Mouse (Mus musculus): ENCODE results near the gene Zeb2. TPM values are rescaled to one million over a fixed set of nuclear protein-coding genes. Genes with fewer than 3 reads are reported as not detected.

Gene Zeb2
- total and polyA plus RNA-seq, 3 experiments: 16.5 to 50.0 (median 46.7) TPM

DNA sequence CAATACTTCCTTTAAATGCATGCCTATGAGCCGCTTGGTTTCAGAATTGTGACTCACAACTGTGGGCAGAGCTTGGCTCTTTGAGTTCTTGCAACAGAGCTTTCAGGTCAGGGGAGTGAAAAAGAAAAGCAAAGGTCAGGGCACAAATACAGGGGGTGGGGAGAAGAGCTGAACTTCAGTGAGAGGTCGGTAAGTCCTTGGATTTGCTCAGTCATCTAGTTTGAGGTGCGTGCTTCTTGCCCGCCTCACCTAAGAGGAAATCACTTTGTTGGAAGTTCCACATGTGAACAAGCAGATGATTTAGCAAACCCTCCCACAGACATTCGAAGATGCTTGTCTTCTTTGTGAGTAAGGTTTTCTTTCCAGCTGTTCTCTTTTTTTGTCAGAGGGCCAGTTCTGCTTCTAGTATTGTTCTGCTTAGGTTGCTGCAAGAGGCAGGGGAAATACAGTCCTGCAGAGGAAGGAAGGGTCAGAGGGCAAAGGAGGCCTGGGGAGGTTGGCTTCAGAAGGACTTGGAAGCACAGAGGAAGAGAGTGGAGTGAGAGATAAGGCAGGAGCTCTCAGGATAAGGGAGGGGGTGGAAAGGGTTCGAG lies 164.3 kb downstream of the Zeb2 start:
- 34% methylated on average over 6 of the region's 6 CpGs for WGBS
- peak overlapping the region; percentile 21; the same call in 1 of the 2 replicates for H3K27ac ChIP-seq
- intact Hi-C loops (cut with DNase I): loop anchor here (2.0 kb wide), 2 partner anchors 26 to 70 kb away; partner anchors contain the start of gene Gtdc1
- H3K9ac ChIP-seq (ENCODE audit: low read depth, low read length): no peak overlapping the region
- H3K36me3 ChIP-seq (ENCODE audit: control insufficient read depth, insufficient read depth, low read length): peaks cover 3% of the 10 kb centered on the region
- H3K27me3 ChIP-seq (ENCODE audit: control insufficient read depth, insufficient read depth, low read length): no peaks in the 10 kb centered on the region
- peak in 1 of 2 experiments; percentile 15 for DNase-seq
- no peaks in the 10 kb centered on the region for H3K79me2 ChIP-seq (replicated peaks; ENCODE audit: control insufficient read depth, insufficient read depth, low read length)
- H3K4me1 ChIP-seq (ENCODE audit: control insufficient read depth, insufficient read depth, low read length): peaks cover 5% of the 10 kb centered on the region
- H3K4me3 ChIP-seq: no peak overlapping the region
- TF ChIP-seq EP300 (IDR thresholded peaks at IDR 0.05; ENCODE audit: insufficient read depth, low read depth, low read length) (no peak), POLR2A (IDR thresholded peaks at IDR 0.05; ENCODE audit: insufficient read depth, low read depth, low read length) (no peak), CTCF (IDR thresholded peaks at IDR 0.05) (no peak)

DNA sequence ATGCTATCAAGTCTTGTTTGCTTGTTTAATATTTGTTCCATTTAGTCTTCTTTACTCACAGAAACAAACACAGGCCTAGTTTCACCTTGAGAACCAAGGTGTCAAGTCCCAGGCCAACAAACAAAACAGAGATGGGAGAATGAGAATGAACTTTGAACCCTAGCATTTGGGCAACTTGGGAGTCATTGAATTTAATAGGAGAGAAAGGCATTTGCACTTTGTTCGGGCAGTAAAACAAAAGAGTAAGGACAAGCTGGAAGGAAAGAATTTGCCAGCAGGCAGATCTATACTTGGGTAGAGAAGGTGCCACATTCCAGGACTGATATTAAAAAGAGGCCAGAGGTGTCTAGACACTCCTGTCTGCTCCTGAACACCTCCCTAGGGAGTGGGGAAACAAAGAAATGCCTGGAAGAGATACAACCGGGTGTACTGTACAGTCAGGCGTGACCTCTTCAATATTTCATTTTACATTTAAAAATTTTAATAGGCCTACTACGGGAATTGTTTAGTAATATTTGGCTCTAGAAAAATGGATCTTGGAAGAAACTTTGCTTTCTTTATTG lies 165.5 kb downstream of the Zeb2 start:
- no peak for DNase-seq
- Histone ChIP-seq H3K36me3 (ENCODE audit: control insufficient read depth, insufficient read depth, low read length) (peaks cover 3% of the 10 kb centered on the region), H3K9ac (ENCODE audit: low read depth, low read length) (no peak overlapping the region), H3K79me2 (replicated peaks; ENCODE audit: control insufficient read depth, insufficient read depth, low read length) (no peaks in the 10 kb centered on the region), H3K27me3 (ENCODE audit: control insufficient read depth, insufficient read depth, low read length) (no peaks in the 10 kb centered on the region), H3K4me3 (no peak overlapping the region), H3K4me1 (ENCODE audit: control insufficient read depth, insufficient read depth, low read length) (peaks cover 5% of the 10 kb centered on the region), H3K27ac (no peak overlapping the region)
- intact Hi-C loops (cut with DNase I): loop anchor here (2.0 kb wide), 2 partner anchors 25 to 71 kb away; partner anchors contain the start of gene Gtdc1
- WGBS: 56% methylated on average over 4 of the region's 4 CpGs
- no peak for TF ChIP-seq EP300 (IDR thresholded peaks at IDR 0.05; ENCODE audit: insufficient read depth, low read depth, low read length)
- TF ChIP-seq POLR2A (IDR thresholded peaks at IDR 0.05; ENCODE audit: insufficient read depth, low read depth, low read length): no peak
- TF ChIP-seq CTCF (IDR thresholded peaks at IDR 0.05): no peak

DNA sequence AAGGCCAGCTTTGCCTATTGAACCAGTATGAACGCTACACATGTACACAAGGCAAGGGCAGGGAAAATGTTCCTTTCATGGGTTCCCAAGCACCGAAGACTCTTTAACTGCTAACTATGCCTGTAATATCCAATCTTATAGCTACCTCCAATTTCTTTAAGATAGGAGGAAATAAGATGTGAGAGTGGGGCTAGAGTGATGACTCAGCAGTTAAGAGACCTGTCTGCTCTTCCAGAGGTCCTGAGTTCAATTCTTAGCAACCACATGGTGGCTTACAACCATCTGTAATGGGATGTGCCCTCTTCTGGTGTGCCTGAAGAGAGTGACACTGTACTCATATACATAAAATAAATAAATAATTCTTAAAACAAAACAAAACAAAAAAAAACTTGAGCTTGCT lies 172.5 kb downstream of the Zeb2 start:
- TF ChIP-seq CTCF (IDR thresholded peaks at IDR 0.05) (no peak), EP300 (IDR thresholded peaks at IDR 0.05; ENCODE audit: insufficient read depth, low read depth, low read length) (no peak), POLR2A (IDR thresholded peaks at IDR 0.05; ENCODE audit: insufficient read depth, low read depth, low read length) (no peak)
- 96% methylated on average over 2 of the region's 2 CpGs for WGBS
- Histone ChIP-seq H3K27me3 (ENCODE audit: control insufficient read depth, insufficient read depth, low read length) (no peaks in the 10 kb centered on the region), H3K36me3 (ENCODE audit: control insufficient read depth, insufficient read depth, low read length) (no peaks in the 10 kb centered on the region), H3K4me3 (no peak overlapping the region), H3K9ac (ENCODE audit: low read depth, low read length) (no peak overlapping the region), H3K27ac (no peak overlapping the region), H3K4me1 (ENCODE audit: control insufficient read depth, insufficient read depth, low read length) (no peaks in the 10 kb centered on the region), H3K79me2 (replicated peaks; ENCODE audit: control insufficient read depth, insufficient read depth, low read length) (no peaks in the 10 kb centered on the region)
- no peak for DNase-seq
- intact Hi-C loops (cut with DNase I): no loop called here

Small RNA genes lying within 50 kb of the gene (microRNA-seq; reads per million reads assigned to microRNA genes)
- 1.1 to 1.5 reads per million in 2 experiments for gene Mir5129

Other genes starting within 250 kb of the Zeb2 start
- 10 to 100 TPM; 16.5 to 17.7 TPM for gene Gtdc1, start 189.7 kb downstream of the Zeb2 start, total RNA-seq (2021)
- 6.2 and 10.5 TPM in 2 replicates for gene Gtdc1, start 189.7 kb downstream of the Zeb2 start, polyA plus RNA-seq (2012; rRNA removed)